Comparison of ENCODE assay signal across 18 mouse cellular contexts in genomic region chr7:25903156-25903555, GRCm38 (mm10). TPM values are rescaled to one million over a fixed set of nuclear protein-coding genes. Genes with fewer than 3 reads are reported as not detected.
DNase-seq lines count a peak whose midpoint lies in the region; ATAC-seq lines count a peak whose summit lies in the region.
"Had no signal": no experiment of that assay in that cellular context is flagged by ENCODE, and none has a peak within 500 bp of the region (broad histone marks: within the 10 kb centered on the region; RNA-seq: fewer than 3 reads in every experiment).

No protein-coding gene starts in this region.

- no peaks in the 10 kb centered on the region for H3K4me1 ChIP-seq in embryonic facial prominence, embryonic 10.5 days
- no peaks in the 10 kb centered on the region for H3K4me1 ChIP-seq in hindbrain, embryonic 16.5 days (ENCODE audit: control insufficient read depth, insufficient read depth, low read depth, low read length)
- H3K4me1 ChIP-seq: heart, embryonic 10.5 days; liver, embryonic 15.5 days had no signal

- WGBS in embryonic facial prominence, embryonic 10.5 days = 41% methylated on average over 14 of the region's 14 CpGs
- WGBS in hindbrain, embryonic 16.5 days = 48% methylated on average over 14 of the region's 14 CpGs

- no peaks in the 10 kb centered on the region for H3K36me3 ChIP-seq in embryonic facial prominence, embryonic 10.5 days (replicated peaks)
- no peaks in the 10 kb centered on the region for H3K36me3 ChIP-seq in hindbrain, embryonic 16.5 days (ENCODE audit: control insufficient read depth, insufficient read depth, low read length)
- H3K36me3 ChIP-seq: heart, embryonic 10.5 days; liver, embryonic 15.5 days had no signal

- H3K9ac ChIP-seq in hindbrain, embryonic 16.5 days (ENCODE audit: low read depth, low read length) = no peak overlapping the region
- H3K9ac ChIP-seq: liver, embryonic 15.5 days had no signal

- H3K27me3 ChIP-seq in embryonic facial prominence, embryonic 10.5 days (replicated peaks; ENCODE audit: low read depth, poor library complexity, severe bottlenecking) = no peaks in the 10 kb centered on the region
- no peaks in the 10 kb centered on the region for H3K27me3 ChIP-seq in hindbrain, embryonic 16.5 days (replicated peaks; ENCODE audit: control insufficient read depth, insufficient read depth, low read length)
- H3K27me3 ChIP-seq: liver, embryonic 15.5 days had no signal

- H3K4me2 ChIP-seq in hindbrain, embryonic 16.5 days (ENCODE audit: low read length) = no peak overlapping the region
- H3K4me2 ChIP-seq: liver, embryonic 15.5 days; midbrain, embryonic 11.5 days had no signal

- no peak overlapping the region for H3K4me3 ChIP-seq in embryonic facial prominence, embryonic 10.5 days
- no peak overlapping the region for H3K4me3 ChIP-seq in hindbrain, embryonic 16.5 days (ENCODE audit: low read length)
- H3K4me3 ChIP-seq: gastrocnemius, adult 2 months; heart, embryonic 10.5 days; liver, embryonic 15.5 days had no signal

- no peak for ATAC-seq in hindbrain, embryonic 16.5 days
- ATAC-seq: forebrain, embryonic 14.5 days had no signal

- no peak overlapping the region for H3K27ac ChIP-seq in embryonic facial prominence, embryonic 10.5 days (replicated peaks)
- no peak overlapping the region for H3K27ac ChIP-seq in hindbrain, embryonic 16.5 days (ENCODE audit: low read depth, low read length)
- H3K27ac ChIP-seq: gastrocnemius, adult 2 months; heart, embryonic 10.5 days; liver, embryonic 15.5 days had no signal

- no peaks in the 10 kb centered on the region; the same call in 1 of the 2 replicates for H3K9me3 ChIP-seq in embryonic facial prominence, embryonic 10.5 days
- H3K9me3 ChIP-seq in hindbrain, embryonic 16.5 days (ENCODE audit: control insufficient read depth, low read length) = 0 out of 2 replicates have a peak, but pooled peaks cover 3% of the 10 kb centered on the region
- H3K9me3 ChIP-seq: heart, embryonic 10.5 days; liver, embryonic 15.5 days had no signal

- peak; percentile 10 to 16 for DNase-seq in kidney, postnatal 4 days
- DNase-seq in kidney, adult 8-10 months = no peak
- peak; percentile 16 for DNase-seq in thymus, postnatal 4 days
- DNase-seq in thymus, postnatal 0 days (ENCODE audit: low spot score) = no peak
- peak; percentile 25 for DNase-seq in embryonic facial prominence, embryonic 10.5 days (ENCODE audit: low spot score)
- DNase-seq in urinary bladder, postnatal 36 days (ENCODE audit: low spot score in 2 of 2) = no peak
- DNase-seq: cerebellum, adult 11-12 months; gastrocnemius, adult 2 months; kidney, adult 11 months; layer of hippocampus, adult 9-11 months; right cerebral cortex, postnatal 25 days; thymus, postnatal 14 days had no signal

RNA-seq across cellular contexts. Expression of gene Cyp2b10, which starts 5.7 kb away (rescaled TPM):
- 0.10 and 0.13 TPM in 2 replicates for polyA plus RNA-seq in thymus, postnatal 0 days (2015; fragmentation: Nextera tagmentation; extraction: Ambion mirVana)
- polyA plus RNA-seq in embryonic facial prominence, embryonic 10.5 days (2016; fragmentation: Nextera tagmentation; extraction: Ambion mirVana) = 0.10 TPM in 1 of 2 replicates, not detected in the other
- polyA plus RNA-seq in hindbrain, embryonic 16.5 days (2015; fragmentation: Nextera tagmentation; extraction: Ambion mirVana) = not detected in 2 replicates
- polyA plus RNA-seq: forebrain, embryonic 14.5 days; heart, embryonic 10.5 days; midbrain, embryonic 11.5 days; neural tube, embryonic 11.5 days had no signal

Comparison
In these comparisons a context has a peak if more than half of its experiments do, and no peak if none do; other contexts are left out.
1. DNase-seq: peak in kidney, postnatal 4 days (2 of 2), thymus, postnatal 4 days (single experiment) and embryonic facial prominence, embryonic 10.5 days (single experiment); none in kidney, adult 8-10 months (0 of 2), thymus, postnatal 0 days (single experiment) and urinary bladder, postnatal 36 days (0 of 2).